Mouse (Mus musculus) mouse embryonic stem cell (cell line): ENCODE data around the gene Fntb.
"Not testable (repeated sequence)": the region's sequence is repeated elsewhere in the genome, so short reads cannot be mapped to it uniquely, and the experiment has no call there.

Experiments used
- in situ Hi-C, 2 experiments: fragments of 300-500 bp; cut with MboI; formaldehyde crosslinking; loops; 1 replicate in 1 of 2; 3 replicates in 1 of 2; pipeline ENCODE4 v1.14.3; 2019 to 2020; ENCODE audit warnings: low sequenced_read_pairs in 2 of 2, low pct_unique_long_range_greater_than_20kb in 1 of 2, mixed read lengths in 1 of 2; ENCODE audit not compliant: unreplicated experiment in 1 of 2

The Fntb gene

DNA sequence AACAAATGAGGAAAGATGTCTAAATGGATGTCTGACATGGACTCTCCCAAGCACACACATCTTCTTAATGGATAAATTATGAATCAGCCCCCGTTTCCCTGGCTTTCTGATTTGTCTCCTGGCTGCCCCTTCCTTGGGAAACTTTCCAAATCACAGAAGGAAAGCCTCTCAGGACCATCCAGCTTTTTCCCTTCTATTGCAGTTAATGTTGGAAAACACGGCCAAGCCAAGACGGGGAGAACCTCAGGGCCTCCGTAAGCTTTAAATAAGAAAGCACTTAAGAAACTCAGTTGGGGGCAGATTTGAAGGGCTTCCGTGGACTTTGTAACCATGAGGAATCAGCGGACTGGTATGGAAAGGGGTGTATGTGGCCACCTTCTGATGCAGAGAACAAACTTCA, 54.4 kb downstream of the Fntb start:
- in situ Hi-C loops, result no loop called here

DNA sequence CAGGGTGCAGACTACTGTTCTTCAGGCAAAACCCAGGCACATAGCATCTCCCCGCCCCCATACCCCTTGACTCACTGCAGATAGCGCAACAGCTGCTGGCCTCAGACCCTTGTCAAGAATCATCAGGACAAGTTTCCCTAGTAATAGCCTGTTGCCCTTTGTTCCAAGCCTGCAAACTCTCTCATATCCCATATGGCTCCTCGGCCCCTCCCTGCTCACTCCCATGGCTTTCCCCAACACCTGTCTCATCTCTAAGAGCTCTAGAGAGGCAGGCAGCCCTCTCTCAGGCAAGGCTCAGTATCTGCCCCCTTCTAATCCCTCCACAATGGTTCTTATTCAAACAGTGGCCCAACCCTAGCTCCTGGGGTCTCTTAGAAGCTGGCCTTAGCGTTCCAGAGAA, 55.2 kb downstream of the Fntb start:
- in situ Hi-C loops, result no loop called here

DNA sequence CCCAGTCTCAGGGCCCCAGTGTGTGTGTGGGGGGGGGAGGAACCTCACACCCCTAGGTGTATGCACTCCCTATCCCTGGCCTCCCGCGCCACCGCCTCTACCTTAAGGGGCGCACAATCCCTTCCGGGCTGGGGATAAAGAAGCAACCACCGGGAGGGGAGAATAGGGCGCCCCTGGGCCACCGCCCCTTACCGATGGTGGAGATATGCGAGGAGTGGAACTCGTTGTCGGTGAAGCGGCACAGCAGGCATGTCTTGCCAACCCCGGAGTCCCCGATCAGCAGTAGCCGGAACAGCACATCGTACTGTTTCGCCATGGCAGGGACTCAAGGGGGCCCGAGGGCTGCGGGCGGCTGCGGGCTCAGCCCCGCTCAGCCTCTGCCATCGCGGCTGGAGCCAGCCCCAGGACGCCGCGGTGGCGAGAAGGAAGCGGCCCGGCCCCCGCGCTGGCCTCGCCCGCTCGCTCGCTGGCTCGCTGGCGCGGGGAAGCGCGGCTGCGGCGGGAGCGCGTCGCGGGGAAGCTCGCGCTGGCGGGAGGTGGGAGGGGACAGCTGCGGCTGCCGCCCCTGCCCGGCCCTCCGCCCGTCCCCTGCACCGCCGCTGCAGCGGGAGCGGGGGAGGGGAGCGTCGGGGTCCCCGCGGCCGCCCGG, 56.7 kb downstream of the Fntb start:
- in situ Hi-C loops, result no loop called here

DNA sequence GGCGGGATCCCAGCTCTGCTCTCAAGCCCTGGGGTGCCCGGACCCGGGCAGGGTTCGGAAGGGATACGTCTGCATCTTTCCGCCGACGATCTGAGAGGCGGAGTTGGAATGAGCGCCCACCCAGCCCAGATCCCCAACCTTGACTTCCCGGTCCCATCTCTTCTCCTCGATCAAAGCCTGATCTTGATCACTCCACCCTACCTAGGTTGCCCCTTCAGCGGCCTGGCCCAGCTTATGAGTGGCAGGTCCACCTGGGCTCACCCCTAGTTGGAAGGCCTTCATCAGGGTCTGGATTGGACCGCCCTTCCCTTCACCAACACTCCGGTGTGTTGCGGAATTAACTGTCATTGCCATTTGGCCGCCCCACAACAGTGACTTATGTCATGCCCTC, 57.3 kb downstream of the Fntb start, which contains the start of gene Rab15:
Gene Rab15 (minus strand): TSS at position 258 of the 391 bp plus-strand sequence.
- in situ Hi-C loops, result no loop called here

DNA sequence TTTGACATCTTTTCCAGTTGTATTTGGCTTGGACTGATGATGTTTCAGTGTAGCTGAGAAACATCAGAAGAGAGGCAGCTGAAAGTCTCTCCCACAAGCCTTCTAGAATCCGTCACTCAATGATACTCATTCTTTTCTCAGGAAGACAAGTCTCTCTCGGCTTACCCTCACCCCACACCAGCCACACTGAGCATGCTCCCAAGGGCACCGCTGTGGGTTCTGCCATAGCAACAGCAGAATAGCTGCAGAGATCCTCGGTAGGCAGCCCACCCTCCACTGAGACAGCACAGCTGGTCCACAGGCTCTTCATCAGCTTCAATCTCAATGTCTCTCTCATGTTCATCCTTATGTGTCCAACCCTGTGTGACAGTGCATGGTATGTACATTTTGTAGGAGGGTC, 59.9 kb downstream of the Fntb start:
- in situ Hi-C loops, result no loop called here

DNA sequence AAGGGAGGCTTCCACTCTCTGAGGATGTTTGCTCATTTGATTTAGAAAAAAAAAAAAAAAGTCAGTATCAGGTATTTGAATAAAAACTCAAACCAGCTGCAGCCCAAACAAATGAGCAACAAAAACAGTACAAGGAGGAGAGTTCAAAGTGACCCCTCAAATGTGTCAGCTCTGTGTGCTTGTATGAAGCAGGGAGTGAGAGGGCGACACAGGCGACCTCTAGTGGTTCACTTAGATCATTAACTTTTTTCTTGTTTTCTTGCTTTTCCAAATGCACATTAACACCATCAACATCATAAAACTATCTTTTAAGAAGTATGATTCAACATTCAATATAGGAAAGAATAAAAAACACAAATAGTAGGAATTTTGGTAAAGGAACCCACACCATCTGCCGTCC, 67.3 kb downstream of the Fntb start:
- in situ Hi-C loops, result loop anchor here in 1 of 2 experiments (10.0 kb wide), 1 partner anchor 162 kb away; no protein-coding TSS in a partner anchor

DNA sequence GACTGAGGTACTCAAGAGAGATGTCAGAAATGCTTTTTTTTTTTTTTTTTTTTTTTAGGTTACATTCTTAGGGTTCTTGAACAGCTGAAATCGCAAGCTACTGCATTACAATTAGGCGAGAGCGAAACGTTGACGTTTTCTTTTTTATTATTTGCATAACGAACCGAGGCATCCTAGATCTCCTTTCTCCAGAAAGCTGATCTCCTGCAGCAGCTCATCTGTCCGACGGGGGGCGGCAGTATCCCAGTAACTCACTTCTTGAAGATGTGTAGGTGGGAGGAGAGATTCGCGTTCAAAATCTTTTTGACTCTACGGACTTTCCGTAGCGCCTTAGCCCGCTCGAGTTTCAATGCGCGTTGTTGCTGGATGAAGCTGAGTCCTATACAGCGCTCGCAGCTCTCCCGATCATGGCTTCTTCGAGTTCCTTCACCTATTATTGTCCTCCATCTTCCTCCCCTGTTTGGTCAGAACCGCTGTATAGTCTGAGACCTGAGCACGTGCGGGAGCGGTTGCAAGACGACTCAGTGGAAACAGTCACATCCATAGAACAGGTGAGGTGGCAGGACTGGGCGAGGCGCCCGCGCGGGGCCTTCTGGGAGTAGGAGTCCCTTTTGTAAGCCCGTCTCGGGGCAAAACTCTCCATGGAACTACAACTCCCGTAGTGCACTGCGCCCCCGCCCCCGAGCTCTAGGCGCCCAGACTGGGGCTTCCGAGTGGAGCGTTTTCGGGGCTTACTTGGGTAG, 71.9 kb downstream of the Fntb start:
- in situ Hi-C loops, result loop anchor here in 1 of 2 experiments (10.0 kb wide), 1 partner anchor 158 kb away; no protein-coding TSS in a partner anchor

DNA sequence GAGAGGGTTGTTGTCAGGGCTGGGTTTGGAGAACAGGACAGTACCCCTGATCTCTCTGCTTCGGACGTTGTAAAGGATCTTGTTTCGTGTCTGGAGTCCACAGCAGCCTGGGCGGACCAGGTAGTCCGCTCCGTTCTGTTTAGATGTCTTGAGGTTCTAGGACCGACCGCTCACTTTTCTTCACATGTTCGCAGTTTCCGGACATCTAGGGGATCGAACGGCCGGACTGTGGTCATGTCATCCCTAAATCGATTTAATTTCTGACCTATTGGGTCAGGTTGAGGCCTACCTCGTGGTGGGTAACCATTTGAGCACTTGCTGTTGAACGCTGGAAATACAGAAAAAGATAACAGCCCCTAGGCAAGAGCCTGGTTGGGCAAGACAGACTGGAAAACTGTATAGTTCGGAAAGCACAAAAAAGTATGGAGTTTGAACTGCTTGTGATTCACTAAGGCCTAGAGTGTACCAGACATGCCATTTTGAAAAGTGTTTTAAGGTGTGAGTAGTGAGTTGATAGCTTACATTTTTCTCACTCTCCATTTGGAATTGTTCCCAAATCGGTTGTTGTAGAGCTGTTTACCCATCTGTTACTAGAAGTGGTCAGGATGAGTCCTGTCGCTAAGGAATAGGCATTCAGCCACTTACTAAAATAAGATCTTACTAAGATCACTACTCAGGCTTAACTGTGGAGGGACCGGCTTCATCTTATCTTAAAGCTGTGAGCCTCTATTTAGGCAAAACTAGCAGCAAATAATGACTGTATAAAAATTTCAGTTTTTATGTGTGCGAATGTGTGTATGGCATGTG, 72.7 kb downstream of the Fntb start:
- in situ Hi-C loops, result loop anchor here in 1 of 2 experiments (10.0 kb wide), 1 partner anchor 157 kb away; no protein-coding TSS in a partner anchor

DNA sequence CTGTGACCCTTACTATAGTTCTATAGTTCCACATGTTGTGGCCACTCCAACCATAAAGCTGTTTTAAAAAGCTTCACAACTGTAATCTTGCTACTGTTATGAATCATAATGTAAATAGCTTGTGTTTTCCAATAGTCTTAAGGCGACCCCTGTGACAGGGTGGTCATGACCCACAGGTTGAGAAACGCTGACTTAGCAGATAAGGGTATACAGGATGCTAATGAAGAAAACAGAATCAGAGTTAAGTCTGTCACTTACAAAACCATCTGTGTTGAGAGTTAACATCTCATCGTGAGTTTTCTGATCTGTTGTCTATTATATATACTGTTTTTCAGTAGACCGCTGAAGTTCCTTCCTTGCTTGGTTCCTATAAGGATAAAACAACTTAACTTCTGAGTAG, 73.9 kb downstream of the Fntb start:
- in situ Hi-C loops, result loop anchor here in 1 of 2 experiments (10.0 kb wide), 1 partner anchor 156 kb away; no protein-coding TSS in a partner anchor

DNA sequence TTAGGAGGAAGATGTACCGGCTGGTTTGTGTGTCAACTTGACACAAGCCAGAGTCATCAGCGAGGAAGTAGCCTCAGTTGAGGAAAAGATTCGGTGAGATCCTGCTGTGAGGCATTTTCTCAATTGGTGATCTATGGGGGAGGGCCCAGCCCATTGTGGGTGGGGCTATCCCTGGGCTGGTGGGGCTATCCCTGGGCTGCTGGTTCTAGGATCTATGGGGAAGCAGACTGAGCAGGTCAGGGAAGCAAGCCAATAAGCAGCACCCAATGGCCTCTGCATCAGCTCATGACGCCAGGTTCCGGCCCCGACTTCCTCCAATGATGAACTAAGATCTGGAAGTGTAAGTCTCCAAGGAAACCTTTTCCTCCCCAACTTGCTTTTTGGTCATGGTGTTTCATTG, 74.7 kb downstream of the Fntb start:
- in situ Hi-C loops, result no loop called here

DNA sequence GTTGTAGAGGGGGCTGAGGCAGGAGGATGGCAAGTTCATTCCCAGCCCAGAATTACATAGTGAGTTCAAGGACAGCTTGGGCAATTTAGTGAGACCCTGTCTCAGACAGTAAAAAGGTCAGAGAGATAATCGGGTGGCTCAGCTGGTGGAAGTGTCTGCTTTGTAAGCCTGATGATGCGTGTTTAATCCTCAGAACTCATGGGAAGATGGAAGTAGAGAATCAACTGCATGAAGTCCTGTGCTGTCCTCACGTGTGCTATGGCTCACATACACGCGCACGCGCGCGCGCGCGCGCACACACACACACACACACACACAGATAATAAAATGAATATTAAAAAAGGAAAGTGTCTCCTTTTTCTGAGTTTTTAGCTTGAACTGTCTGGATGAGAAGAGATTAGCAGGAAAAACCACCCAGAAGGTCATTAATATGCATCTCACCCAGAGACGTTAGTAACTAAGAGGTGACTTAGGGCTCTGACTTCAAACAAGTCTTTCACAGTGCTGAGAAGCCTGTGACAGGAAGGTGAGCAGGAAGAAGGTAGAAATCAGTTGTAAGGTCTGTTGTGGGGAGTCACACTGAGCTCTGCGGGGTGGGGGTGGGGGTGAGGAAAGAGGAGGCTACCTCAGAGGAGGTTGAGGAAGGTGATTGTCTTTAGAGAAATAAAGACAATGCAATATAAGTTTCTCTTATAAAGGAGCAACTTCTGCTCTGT, 79.1 kb downstream of the Fntb start:
- in situ Hi-C loops, result no loop called here

DNA sequence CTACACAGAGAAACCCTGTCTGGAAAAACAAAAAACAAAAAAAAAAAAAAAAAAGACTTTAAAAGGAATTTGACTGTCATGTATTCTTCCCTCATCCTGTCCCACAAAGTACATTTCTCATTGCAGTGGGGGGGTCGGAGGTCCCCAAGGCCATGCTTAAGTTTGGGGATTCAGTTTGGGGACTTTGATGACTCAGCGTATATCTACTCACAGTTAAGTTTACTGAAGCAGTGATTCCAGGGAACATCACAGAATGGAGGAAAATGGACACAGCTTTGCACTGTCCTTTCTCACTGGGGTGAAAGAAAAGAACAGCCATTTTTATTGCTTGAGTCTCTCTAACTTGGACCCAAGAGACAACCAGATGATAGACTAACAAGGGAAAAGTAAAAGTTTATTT, 87.0 kb downstream of the Fntb start:
- in situ Hi-C loops, result no loop called here

DNA sequence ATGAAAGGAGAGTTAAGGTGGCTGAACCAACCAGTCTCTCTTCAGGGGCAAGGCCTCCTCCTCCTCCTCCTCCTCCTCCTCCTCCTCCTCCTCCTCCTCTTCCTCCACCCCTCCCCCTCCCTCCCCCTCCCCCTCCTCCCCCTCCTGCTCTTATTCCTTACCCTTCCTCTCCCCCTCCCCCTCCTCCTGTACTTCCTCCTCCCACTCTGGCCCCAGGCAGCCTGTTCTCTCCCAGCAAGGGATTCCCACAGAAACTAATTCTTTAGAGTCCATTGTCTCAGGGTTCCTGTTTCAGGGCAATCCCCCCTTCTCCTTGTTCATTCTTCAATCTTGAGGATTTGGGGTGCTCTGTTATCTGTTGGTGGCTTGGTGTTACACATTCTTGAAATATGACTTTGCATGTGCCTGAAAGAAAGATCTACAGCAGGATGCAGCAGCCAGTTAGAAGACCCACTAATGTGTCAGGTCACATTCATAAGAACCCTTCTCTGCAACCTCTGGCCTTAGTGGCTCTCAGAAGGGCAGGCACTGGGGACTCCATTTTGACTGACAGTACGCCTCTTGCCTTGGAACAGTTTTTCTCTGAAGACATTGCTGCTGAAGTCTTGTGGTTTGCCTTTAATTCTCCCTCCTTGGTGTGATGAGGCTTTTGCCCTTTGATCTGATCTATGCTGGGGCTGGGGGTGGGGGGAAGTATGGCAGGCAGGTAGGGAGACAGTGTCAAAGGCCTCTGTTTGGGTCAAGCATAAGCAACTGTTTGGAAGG, 88.2 kb downstream of the Fntb start:
- in situ Hi-C loops, result no loop called here

DNA sequence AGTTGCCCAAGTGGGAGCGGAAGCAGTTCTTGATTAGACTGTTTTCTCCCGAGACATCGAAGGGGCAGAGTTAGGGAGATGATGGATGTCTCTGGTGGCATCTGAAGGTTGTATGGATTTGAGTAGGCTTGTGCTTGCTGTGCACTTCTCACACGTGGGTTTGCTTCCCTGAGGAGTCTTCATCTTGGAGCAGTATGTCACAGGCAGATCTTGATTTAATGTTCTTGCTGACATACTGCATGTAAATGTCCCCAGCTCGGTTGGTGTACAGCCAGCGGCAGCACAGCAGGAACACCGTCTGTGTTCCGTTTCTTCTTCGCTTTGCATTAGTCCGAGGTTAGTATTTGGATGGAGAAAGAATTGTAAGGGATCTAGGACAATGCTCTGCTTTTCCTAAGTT, 91.7 kb downstream of the Fntb start:
- in situ Hi-C loops, result no loop called here

DNA sequence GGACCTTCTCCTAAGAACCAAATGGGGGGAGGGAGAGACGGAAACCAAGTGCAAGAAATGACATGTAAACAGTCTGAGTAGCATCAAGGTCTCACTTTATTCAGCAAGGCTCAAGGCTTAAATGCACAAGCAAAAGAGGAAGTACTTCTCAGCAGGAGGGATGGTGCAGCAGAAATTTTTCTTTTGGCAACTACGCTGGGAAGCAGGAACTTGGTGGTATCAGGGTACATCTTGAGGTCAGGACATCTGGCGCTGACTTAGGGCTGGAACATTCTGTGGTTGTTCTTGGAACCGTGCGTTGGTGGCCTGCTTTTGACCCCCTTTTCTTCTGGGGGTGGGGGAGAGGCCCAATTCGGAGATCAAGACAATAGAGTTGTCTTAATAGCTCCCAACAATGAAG, 93.4 kb downstream of the Fntb start:
- in situ Hi-C loops, result not testable (repeated sequence)

DNA sequence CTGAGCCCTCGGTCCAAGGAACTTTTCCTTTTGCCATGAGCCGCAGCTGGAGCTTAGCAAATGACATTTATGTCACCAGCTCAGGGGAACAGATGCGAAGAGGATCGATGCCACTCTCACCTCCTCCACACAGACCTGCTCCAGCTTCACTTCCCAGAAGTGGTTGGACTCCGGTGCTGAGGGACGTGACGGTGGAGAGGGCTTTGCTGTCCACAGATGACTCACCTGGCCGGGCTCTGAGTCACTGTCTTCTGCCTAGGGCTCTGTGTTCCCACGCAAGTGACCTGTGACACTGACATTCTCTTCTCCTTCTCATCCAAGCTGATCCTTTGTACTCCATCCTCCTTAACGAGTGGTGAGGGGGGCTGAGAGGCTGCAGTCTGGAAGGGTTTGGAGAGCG, 98.3 kb downstream of the Fntb start:
- in situ Hi-C loops, result no loop called here

DNA sequence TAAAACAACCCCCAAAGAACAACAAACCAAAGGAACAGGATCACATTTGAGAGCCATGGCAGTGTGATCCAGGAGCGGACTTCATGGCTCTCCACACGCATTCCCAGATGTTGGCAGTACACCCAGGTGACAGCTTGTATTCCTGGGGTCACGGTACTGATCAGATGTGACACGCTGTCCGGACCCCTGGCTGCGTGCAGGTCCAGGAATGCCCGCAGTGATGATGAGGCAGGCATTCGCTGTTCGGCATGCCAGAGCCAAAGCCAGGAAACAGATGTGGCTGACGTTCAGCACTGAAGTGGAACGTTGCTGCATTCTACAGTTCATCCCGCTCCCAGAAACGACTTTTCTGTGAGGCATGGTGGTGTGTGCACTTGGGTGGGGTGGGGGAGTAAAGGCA, 99.9 kb downstream of the Fntb start:
- in situ Hi-C loops, result no loop called here
